25 mouse cellular contexts compared by ENCODE assay signal in genomic region chr19:36504716-36505115, GRCm38 (mm10). TPM values are rescaled to one million over a fixed set of nuclear protein-coding genes. Genes with fewer than 3 reads are reported as not detected.
DNase-seq lines count a peak whose midpoint lies in the region; ATAC-seq lines count a peak whose summit lies in the region.
"Had no signal": no experiment of that assay in that cellular context is flagged by ENCODE, and none has a peak within 500 bp of the region (broad histone marks: within the 10 kb centered on the region; RNA-seq: fewer than 3 reads in every experiment).

No protein-coding gene starts in this region.

- no peaks in the 10 kb centered on the region for H3K4me1 ChIP-seq in limb, embryonic 11.5 days (ENCODE audit: control insufficient read depth, insufficient read depth, low read length)
- H3K4me1 ChIP-seq in limb, embryonic 10.5 days: no peaks in the 10 kb centered on the region
- H3K4me1 ChIP-seq: embryonic facial prominence, embryonic 13.5 days; embryonic facial prominence, embryonic 15.5 days; forebrain, embryonic 10.5 days; forebrain, embryonic 12.5 days had no signal

- no peaks in the 10 kb centered on the region for H3K36me3 ChIP-seq in limb, embryonic 11.5 days (ENCODE audit: control insufficient read depth, insufficient read depth, low read length)
- H3K36me3 ChIP-seq in limb, embryonic 10.5 days: no peaks in the 10 kb centered on the region
- H3K36me3 ChIP-seq: embryonic facial prominence, embryonic 13.5 days; embryonic facial prominence, embryonic 15.5 days; forebrain, embryonic 10.5 days; forebrain, embryonic 12.5 days had no signal

- no peaks in the 10 kb centered on the region for H3K27me3 ChIP-seq in limb, embryonic 11.5 days (ENCODE audit: control insufficient read depth, insufficient read depth, low read length)
- no peaks in the 10 kb centered on the region for H3K27me3 ChIP-seq in limb, embryonic 10.5 days (ENCODE audit: low read depth, poor library complexity, severe bottlenecking)
- H3K27me3 ChIP-seq: embryonic facial prominence, embryonic 13.5 days; embryonic facial prominence, embryonic 15.5 days; forebrain, embryonic 12.5 days had no signal

- WGBS in limb, embryonic 11.5 days: 93% methylated on average over 2 of the region's 2 CpGs
- 88% methylated on average over 2 of the region's 2 CpGs for WGBS in limb, embryonic 10.5 days

- no peaks in the 10 kb centered on the region for H3K9me3 ChIP-seq in limb, embryonic 11.5 days (ENCODE audit: control insufficient read depth, low read length)
- no peaks in the 10 kb centered on the region for H3K9me3 ChIP-seq in limb, embryonic 10.5 days (replicated peaks)
- H3K9me3 ChIP-seq: embryonic facial prominence, embryonic 13.5 days; embryonic facial prominence, embryonic 15.5 days; forebrain, embryonic 10.5 days; forebrain, embryonic 12.5 days had no signal

- ATAC-seq in limb, embryonic 11.5 days (ENCODE audit: insufficient number of reproducible peaks, low FRiP score, low TSS enrichment, low read depth): no peak
- ATAC-seq: activated CD4-positive, CD25-positive, alpha-beta regulatory T cell, adult 4 months; forebrain, embryonic 14.5 days; forebrain, embryonic 16.5 days; Patski had no signal

- H3K27ac ChIP-seq in limb, embryonic 11.5 days (replicated peaks; ENCODE audit: low read depth, low read length): no peak overlapping the region
- H3K27ac ChIP-seq in limb, embryonic 10.5 days: no peak overlapping the region
- H3K27ac ChIP-seq: embryonic facial prominence, embryonic 13.5 days; embryonic facial prominence, embryonic 15.5 days; forebrain, embryonic 10.5 days; forebrain, embryonic 12.5 days had no signal

- peak; percentile 5 for DNase-seq in adrenal gland, adult 2 months
- DNase-seq in adrenal gland, adult 18-20 months (ENCODE audit: low spot score in 2 of 2): no peak
- DNase-seq in limb, embryonic 11.5 days (ENCODE audit: low spot score): peak; percentile 11
- DNase-seq in limb, embryonic 10.5 days (ENCODE audit: low spot score): no peak
- DNase-seq in 3T3-L1 (ENCODE audit: low read depth, low spot score): peak; percentile 57
- peak; percentile 58 for DNase-seq in brain, adult 2 months (ENCODE audit: low read depth, low spot score)
- no peak for DNase-seq in yolk sac, embryonic 10.5 days (ENCODE audit: low spot score)
- DNase-seq: adrenal gland, adult 8-10 months; adrenal gland, postnatal 14 days; adrenal gland, postnatal 36 days; cerebellum, adult 11 months; cerebellum, adult 2 months; cerebellum, adult 9-11 months; cerebellum, postnatal 14 days; cerebellum, postnatal 36 days; embryo, embryonic 11 days had no signal

- H3K4me2 ChIP-seq in limb, embryonic 11.5 days (ENCODE audit: low read depth, severe bottlenecking): no peak overlapping the region
- H3K4me2 ChIP-seq: embryonic facial prominence, embryonic 13.5 days; embryonic facial prominence, embryonic 15.5 days; forebrain, embryonic 12.5 days had no signal

- H3K9ac ChIP-seq in limb, embryonic 11.5 days (ENCODE audit: low read length): no peak overlapping the region
- H3K9ac ChIP-seq: embryonic facial prominence, embryonic 13.5 days; embryonic facial prominence, embryonic 15.5 days; forebrain, embryonic 12.5 days had no signal

- H3K4me3 ChIP-seq in limb, embryonic 11.5 days (ENCODE audit: low read depth, low read length): no peak overlapping the region
- no peak overlapping the region for H3K4me3 ChIP-seq in limb, embryonic 10.5 days
- H3K4me3 ChIP-seq: embryonic facial prominence, embryonic 13.5 days; embryonic facial prominence, embryonic 15.5 days; erythroblast, embryonic 14.5 days; forebrain, embryonic 10.5 days; forebrain, embryonic 12.5 days had no signal

RNA-seq across cellular contexts. Expression of gene Hectd2, which starts 49.7 kb away (rescaled TPM):
- 1 to 10 TPM; 1.6 to 2.6 TPM for total RNA-seq in adrenal gland, adult 2 months (2021)
- 0.11 and 0.62 TPM in 2 replicates for polyA plus RNA-seq in adrenal gland, adult 2 months (2012; rRNA removed)
- total RNA-seq in adrenal gland, adult 18-20 months (2021): 1 to 10 TPM; 1.4 to 2.7 TPM
- polyA plus RNA-seq in limb, embryonic 11.5 days (2014; fragmentation: Nextera tagmentation; extraction: Ambion mirVana): 2.0 and 2.3 TPM in 2 replicates
- 1.8 TPM in 2 replicates for polyA plus RNA-seq in limb, embryonic 10.5 days (2016; fragmentation: Nextera tagmentation; extraction: Ambion mirVana)
- polyA plus RNA-seq: erythroblast, embryonic 14.5 days had no signal

Comparison
In these comparisons a context has a peak if more than half of its experiments do, and no peak if none do; other contexts are left out.
1. DNase-seq: peak in adrenal gland, adult 2 months (single experiment), limb, embryonic 11.5 days (single experiment), 3T3-L1 (single experiment) and brain, adult 2 months (single experiment); none in adrenal gland, adult 18-20 months (0 of 2), limb, embryonic 10.5 days (single experiment) and yolk sac, embryonic 10.5 days (single experiment).